In the genomic region with DNA sequence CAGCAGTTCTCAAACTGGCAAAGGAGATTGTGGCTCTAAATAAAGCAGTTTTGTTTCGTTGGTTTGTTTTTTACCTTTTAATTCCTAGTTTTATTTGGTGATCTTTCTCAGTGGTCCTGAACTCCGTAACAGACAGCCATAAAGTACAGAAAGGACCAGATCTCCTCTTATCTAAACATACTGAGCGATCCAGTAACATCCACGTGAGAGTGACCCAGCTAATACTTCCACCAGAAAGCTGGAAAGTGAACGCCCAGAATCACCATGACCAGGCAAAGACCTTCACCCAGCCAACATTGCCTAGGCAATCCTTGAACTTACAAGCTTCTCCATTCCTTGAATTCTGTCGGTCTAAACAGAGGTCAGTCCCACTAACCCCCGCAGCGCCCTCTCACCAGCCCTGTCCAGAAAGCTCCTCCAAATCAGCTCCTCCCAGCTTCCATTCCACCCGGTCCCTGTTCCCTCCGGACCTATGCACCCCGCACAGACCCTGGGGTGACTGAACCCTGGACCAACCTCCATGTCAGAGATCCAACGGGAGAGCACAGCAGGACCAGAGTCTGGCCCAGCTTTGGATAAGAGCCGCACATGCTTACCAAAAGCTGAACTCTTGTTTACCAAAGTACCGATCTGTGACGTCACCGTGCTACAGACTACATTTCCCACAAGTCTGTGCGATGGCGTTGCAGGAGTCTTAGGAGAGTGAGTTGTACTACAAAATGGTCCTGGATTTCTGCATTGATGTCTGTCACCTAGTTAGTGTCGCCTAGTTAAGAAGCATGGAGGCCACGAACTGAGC, we compare ENCODE assay signal across 8 mouse cellular contexts. TPM values are rescaled to one million over a fixed set of nuclear protein-coding genes. Genes with fewer than 3 reads are reported as not detected.
A peak's percentile ranks its signal among the peaks of the same experiment; 100 is the strongest.
DNase-seq lines count a peak whose midpoint lies in the region; ATAC-seq lines count a peak whose summit lies in the region.

A gene (minus strand): TSS at position 634 of the 799 bp plus-strand sequence.

- no peaks in the 10 kb centered on the region for H3K27me3 ChIP-seq in heart, embryonic 10.5 days (ENCODE audit: insufficient read depth, poor library complexity, severe bottlenecking)
- H3K27me3 ChIP-seq in kidney, embryonic 15.5 days = no peaks in the 10 kb centered on the region

- peak; percentile 88 to 89 for DNase-seq in B cell, adult 2 months
- DNase-seq in brain, adult 2 months (ENCODE audit: low read depth, low spot score) = peak; percentile 98
- DNase-seq in heart, embryonic 10.5 days (ENCODE audit: low spot score) = peak; percentile 92
- DNase-seq in liver = peak; percentile 86
- peak; percentile 82 to 88 for DNase-seq in spleen, postnatal 4 days (ENCODE audit: low spot score in 2 of 2)

- peaks cover 4% of the 10 kb centered on the region; the same call in 1 of the 2 replicates for H3K36me3 ChIP-seq in heart, embryonic 10.5 days
- peaks cover 17% of the 10 kb centered on the region for H3K36me3 ChIP-seq in kidney, embryonic 15.5 days

- H3K9me3 ChIP-seq in heart, embryonic 10.5 days = no peaks in the 10 kb centered on the region
- H3K9me3 ChIP-seq in kidney, embryonic 15.5 days (replicated peaks) = no peaks in the 10 kb centered on the region

- H3K9ac ChIP-seq in kidney, embryonic 15.5 days = peak within 1 kb of the TSS; percentile 62

- ATAC-seq in erythroblast, adult 5-6 weeks (replicated peaks; ENCODE audit: low FRiP score, poor library complexity, severe bottlenecking) = peak; percentile 96
- peak; percentile 97 for ATAC-seq in kidney, embryonic 15.5 days (replicated peaks; ENCODE audit: low FRiP score)
- ATAC-seq in monocyte, adult 5-6 weeks (replicated peaks; ENCODE audit: insufficient number of reproducible peaks, low FRiP score, low TSS enrichment, poor library complexity, severe bottlenecking) = peak; percentile 96

- no peaks in the 10 kb centered on the region for H3K4me1 ChIP-seq in heart, embryonic 10.5 days
- peaks cover 11% of the 10 kb centered on the region; the same call in 1 of the 2 replicates for H3K4me1 ChIP-seq in kidney, embryonic 15.5 days

- 3% methylated on average over 20 of the region's 20 CpGs for WGBS in heart, embryonic 10.5 days
- 3% methylated on average over 20 of the region's 20 CpGs for WGBS in kidney, embryonic 15.5 days

- H3K4me3 ChIP-seq in heart, embryonic 10.5 days = peak within 1 kb of the TSS; percentile 68
- peak within 1 kb of the TSS; percentile 71 for H3K4me3 ChIP-seq in kidney, embryonic 15.5 days (replicated peaks)

- H3K27ac ChIP-seq in heart, embryonic 10.5 days = peak within 1 kb of the TSS; percentile 85
- peak within 1 kb of the TSS; percentile 60 for H3K27ac ChIP-seq in kidney, embryonic 15.5 days

- peak within 1 kb of the TSS; percentile 71 for H3K4me2 ChIP-seq in kidney, embryonic 15.5 days

RNA-seq across cellular contexts. Expression of the gene that starts here (rescaled TPM):
- total RNA-seq in erythroblast, adult 5-6 weeks (2015; ENCODE audit: low replicate concordance) = 48.9 and 51.3 TPM in 2 replicates
- 71.6 and 103 TPM in 2 replicates for total RNA-seq in erythroblast, adult 5-6 weeks (2017; ENCODE audit: low replicate concordance)
- 1.4 and 2.1 TPM in 2 replicates for polyA plus RNA-seq in heart, embryonic 10.5 days (2016; fragmentation: Nextera tagmentation; extraction: Ambion mirVana)
- polyA plus RNA-seq in kidney, embryonic 15.5 days (2015; fragmentation: Nextera tagmentation; extraction: Ambion mirVana) = 2.4 and 2.8 TPM in 2 replicates
- 7.0 to 23.5 TPM (median 15.8 TPM) in 3 replicates for total RNA-seq in monocyte, adult 5-6 weeks (2017)

Comparison
In these comparisons a context has a peak if more than half of its experiments do, and no peak if none do; other contexts are left out.
1. Peak in every context shown above with its lines: DNase-seq, ATAC-seq, H3K4me3 ChIP-seq and H3K27ac ChIP-seq.